Mouse (Mus musculus) intestine, embryonic 15.5 days (tissue): ENCODE data around the gene Hist1h3g. TPM values are rescaled to one million over a fixed set of nuclear protein-coding genes. Genes with fewer than 3 reads are reported as not detected.

Experiments used
- ATAC-seq: fragments of 200-750 bp; cut with Nextera tagmentation; 2 replicates; pipeline ENCODE4 v1.8.0; 2017; ENCODE audit warnings: moderate TSS enrichment, moderate library complexity
- H3K27ac ChIP-seq: fragments of 300-500 bp; sonication (generic); 2 replicates; pipeline ENCODE4 v1.5.1; 2015; ENCODE audit warnings: mild to moderate bottlenecking, inconsistent platforms
- H3K27me3 ChIP-seq: fragments of 300-500 bp; sonication (generic); replicated peaks from 2 replicates; pipeline ENCODE4 v1.6.1; 2015; ENCODE audit warnings: inconsistent platforms
- H3K36me3 ChIP-seq: fragments of 300-500 bp; sonication (generic); 2 replicates; pipeline ENCODE4 v1.6.1; 2015; ENCODE audit warnings: inconsistent platforms
- H3K4me1 ChIP-seq: fragments of 300-500 bp; sonication (generic); replicated peaks from 2 replicates; pipeline ENCODE4 v1.6.1; 2015; ENCODE audit warnings: inconsistent platforms
- H3K4me2 ChIP-seq: fragments of 300-500 bp; sonication (generic); replicated peaks from 2 replicates; pipeline ENCODE4 v1.6.1; 2015; ENCODE audit warnings: mild to moderate bottlenecking, inconsistent platforms
- H3K4me3 ChIP-seq: fragments of 300-500 bp; sonication (generic); replicated peaks from 2 replicates; pipeline ENCODE4 v1.5.1; 2015; ENCODE audit warnings: inconsistent platforms
- H3K9ac ChIP-seq: fragments of 300-500 bp; sonication (generic); 2 replicates; pipeline ENCODE4 v1.6.1; 2015; ENCODE audit warnings: inconsistent platforms
- H3K9me3 ChIP-seq: fragments of 300-500 bp; sonication (generic); 2 replicates; pipeline ENCODE4 v1.6.1; 2016; ENCODE audit warnings: inconsistent platforms
- WGBS: fragments of 180-500 bp; shearing (Covaris S2); methylation state at CpG from one replicate; pipeline ENCODE4 v1.1.7; 2015; 5-methylcytosine and 5-hydroxymethylcytosine counted together
- polyA plus RNA-seq: library from polyadenylated mRNA; unstranded; fragments of >200 nt; fragmentation: Nextera tagmentation; extraction: Ambion mirVana; gene quantifications from 2 replicates; pipeline ENCODE4 v1.2.1, GENCODE M21; 2015

The Hist1h3g gene
- polyA plus RNA-seq, 1 experiment from 2014 or later = 6.2 TPM

- Histone ChIP-seq H3K27me3 (no peaks in the 10 kb centered on the region), H3K36me3 (no peaks in the 10 kb centered on the region), H3K9ac (no peak overlapping the region), H3K9me3 (no peaks in the 10 kb centered on the region), H3K4me1 (peaks cover 4% of the 10 kb centered on the region; the same call in 1 of the 2 replicates), H3K4me2 (peak overlapping the region; percentile 39; the same call in 1 of the 2 replicates), H3K27ac (no peak overlapping the region), H3K4me3 (no peak overlapping the region)
- 38% methylated on average over 9 of the region's 9 CpGs for WGBS
- no peak for ATAC-seq
These were observed 33.1 kb upstream of the Hist1h3g start for GRCm38 (mm10) chr13:23502031-23502567.

DNA sequence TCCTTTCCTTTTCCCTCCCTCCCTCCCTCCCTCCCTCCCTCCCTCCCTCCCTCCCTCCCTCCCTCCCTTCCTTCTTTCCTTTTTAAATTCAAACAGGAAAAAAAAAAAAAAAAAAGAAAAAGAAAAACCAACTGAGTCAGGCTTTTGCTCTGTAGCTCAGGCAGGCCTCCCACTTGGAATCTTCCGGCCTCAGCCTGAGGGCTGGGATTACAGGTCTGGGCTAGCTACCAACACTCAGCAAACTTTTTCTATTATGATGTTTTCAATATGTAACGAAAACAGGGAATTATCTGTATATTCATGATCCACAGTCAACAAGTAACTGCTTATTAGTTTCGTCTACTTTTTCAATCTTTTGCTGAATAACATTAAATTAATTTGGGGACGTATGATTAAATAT is 32.3 kb upstream of the Hist1h3g start:
- Histone ChIP-seq H3K27ac (no peak overlapping the region), H3K4me2 (no peak overlapping the region), H3K36me3 (no peaks in the 10 kb centered on the region), H3K9ac (no peak overlapping the region), H3K4me1 (peaks cover 4% of the 10 kb centered on the region; the same call in 1 of the 2 replicates), H3K9me3 (no peaks in the 10 kb centered on the region), H3K27me3 (no peaks in the 10 kb centered on the region), H3K4me3 (no peak overlapping the region)
- WGBS = 64% methylated on average over 4 of the region's 4 CpGs
- no peak for ATAC-seq

DNA sequence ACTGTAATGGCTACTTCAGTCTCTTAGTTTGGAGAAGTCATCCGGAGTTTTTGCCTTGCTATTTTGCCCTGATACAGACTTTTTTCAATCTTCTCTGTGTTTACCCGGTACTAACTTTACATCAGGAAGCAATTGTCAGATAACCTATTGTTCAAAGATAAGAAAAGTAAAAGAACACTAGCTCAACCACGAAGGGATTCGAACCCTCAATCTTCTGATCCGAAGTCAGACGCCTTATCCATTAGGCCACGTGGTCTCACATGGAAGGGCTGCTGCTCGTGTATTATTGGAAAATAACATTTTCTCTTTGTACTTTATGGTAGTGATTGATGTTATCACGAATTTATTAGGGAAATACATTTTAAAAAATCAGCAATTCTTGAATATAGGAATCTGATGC is 31.4 kb upstream of the Hist1h3g start:
- no peak overlapping the region for H3K4me3 ChIP-seq
- H3K4me1 ChIP-seq = peaks cover 4% of the 10 kb centered on the region; the same call in 1 of the 2 replicates

GRCm38 (mm10) chr13:23505662-23506345 is 29.4 kb upstream of the Hist1h3g start:
- Histone ChIP-seq H3K4me2 (peak overlapping the region; percentile 57), H3K4me1 (peaks cover 10% of the 10 kb centered on the region), H3K27me3 (no peaks in the 10 kb centered on the region), H3K9me3 (no peaks in the 10 kb centered on the region), H3K27ac (no peak overlapping the region), H3K36me3 (no peaks in the 10 kb centered on the region), H3K4me3 (peak overlapping the region; percentile 26), H3K9ac (peak overlapping the region; percentile 34)
- WGBS = 20% methylated on average over 14 of the region's 14 CpGs
- ATAC-seq = no peak

More for the DNA sequence above, 31.4 kb upstream of the Hist1h3g start:
- no peak; the same call in 1 of the 2 replicates for ATAC-seq
- Histone ChIP-seq H3K9ac (no peak overlapping the region), H3K27me3 (no peaks in the 10 kb centered on the region), H3K27ac (no peak overlapping the region), H3K9me3 (no peaks in the 10 kb centered on the region), H3K36me3 (no peaks in the 10 kb centered on the region), H3K4me2 (0 out of 2 replicates have a peak overlapping the region, but pooled peaks have one; percentile 17)
- WGBS = 6% methylated on average over 9 of the region's 9 CpGs

DNA sequence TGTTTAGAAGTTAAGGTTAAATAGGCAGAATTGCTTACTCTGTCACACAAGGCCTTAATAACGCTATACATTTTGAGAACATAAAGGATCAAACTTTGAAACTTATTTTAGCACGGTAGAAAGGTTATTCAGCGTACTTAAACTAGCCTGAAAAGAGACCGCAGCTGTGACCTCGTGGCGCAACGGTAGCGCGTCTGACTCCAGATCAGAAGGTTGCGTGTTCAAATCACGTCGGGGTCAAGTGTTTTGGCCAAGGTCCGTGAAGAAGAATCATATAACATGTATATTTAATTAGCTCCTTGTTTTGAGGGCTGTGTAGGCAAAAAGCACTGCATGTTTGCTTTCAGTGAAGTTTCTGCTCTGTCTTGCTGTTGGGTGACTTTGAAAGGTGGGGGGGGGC is 28.9 kb upstream of the Hist1h3g start:
- peak; percentile 24; the same call in 1 of the 2 replicates for ATAC-seq
- WGBS = 18% methylated on average over 13 of the region's 13 CpGs

DNA sequence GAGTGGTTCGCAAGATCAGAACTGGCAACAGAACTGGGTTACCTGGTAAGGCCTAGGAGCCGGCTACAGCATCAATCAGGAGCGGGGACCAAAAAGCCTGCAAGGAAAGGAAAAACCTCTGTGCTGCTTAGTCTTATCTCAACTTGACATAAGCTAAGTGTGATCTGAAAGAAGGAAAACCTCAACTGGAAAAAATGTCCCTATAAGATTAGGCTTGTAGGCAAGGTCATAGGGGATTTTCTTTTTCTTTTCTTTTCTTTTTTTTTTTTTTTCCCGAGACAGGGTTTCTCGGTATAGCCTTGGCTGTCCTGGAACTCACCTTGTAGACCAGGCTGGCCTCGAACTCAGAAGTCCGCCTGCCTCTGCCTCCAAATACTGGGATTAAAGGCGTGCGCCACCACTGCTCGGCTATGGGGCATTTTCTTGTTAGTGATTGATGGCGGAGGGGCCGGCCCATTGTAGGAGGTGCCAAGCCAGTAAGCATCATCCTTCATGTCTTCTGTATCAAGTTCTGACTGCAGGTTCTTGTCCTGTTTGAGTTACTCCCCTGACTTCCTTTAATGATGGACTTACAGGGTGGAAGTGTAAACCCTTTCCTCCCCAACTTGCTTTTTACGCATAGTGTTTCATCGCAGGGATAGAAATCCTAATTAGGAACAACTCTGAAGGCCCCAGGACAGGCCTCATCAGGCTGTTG is 28.3 kb upstream of the Hist1h3g start:
- Histone ChIP-seq H3K9me3 (no peaks in the 10 kb centered on the region), H3K4me2 (peak overlapping the region; percentile 39), H3K9ac (no peak overlapping the region), H3K27me3 (no peaks in the 10 kb centered on the region), H3K4me3 (no peak overlapping the region), H3K4me1 (peaks cover 10% of the 10 kb centered on the region), H3K36me3 (no peaks in the 10 kb centered on the region), H3K27ac (no peak overlapping the region)
- ATAC-seq = no peak
- 45% methylated on average over 14 of the region's 14 CpGs for WGBS

More for the DNA sequence above, 28.9 kb upstream of the Hist1h3g start:
- Histone ChIP-seq H3K27ac (no peak overlapping the region), H3K27me3 (no peaks in the 10 kb centered on the region), H3K4me2 (peak overlapping the region; percentile 57), H3K9ac (no peak overlapping the region), H3K9me3 (no peaks in the 10 kb centered on the region), H3K4me3 (peak overlapping the region; percentile 26; the same call in 1 of the 2 replicates), H3K36me3 (no peaks in the 10 kb centered on the region), H3K4me1 (peaks cover 10% of the 10 kb centered on the region)

GRCm38 (mm10) chr13:23510127-23510526 is 25.1 kb upstream of the Hist1h3g start:
- 23% methylated on average over 1 of the region's 1 CpGs for WGBS
- H3K27me3 ChIP-seq = no peaks in the 10 kb centered on the region
- no peaks in the 10 kb centered on the region for H3K36me3 ChIP-seq
- no peak overlapping the region for H3K27ac ChIP-seq
- H3K9me3 ChIP-seq = no peaks in the 10 kb centered on the region
- H3K4me2 ChIP-seq = no peak overlapping the region
- H3K9ac ChIP-seq = no peak overlapping the region
- peak; percentile 77 for ATAC-seq
- no peak overlapping the region for H3K4me3 ChIP-seq
- peaks cover 10% of the 10 kb centered on the region for H3K4me1 ChIP-seq

- H3K4me2 ChIP-seq = no peak overlapping the region
- 79% methylated on average over 1 of the region's 1 CpGs for WGBS
- no peaks in the 10 kb centered on the region for H3K36me3 ChIP-seq
- no peak overlapping the region for H3K27ac ChIP-seq
- ATAC-seq = no peak
- no peaks in the 10 kb centered on the region for H3K9me3 ChIP-seq
- H3K4me3 ChIP-seq = no peak overlapping the region
- peaks cover 9% of the 10 kb centered on the region; the same call in 1 of the 2 replicates for H3K4me1 ChIP-seq
- H3K27me3 ChIP-seq = no peaks in the 10 kb centered on the region
- H3K9ac ChIP-seq = no peak overlapping the region
These were observed 21.7 kb upstream of the Hist1h3g start for GRCm38 (mm10) chr13:23513517-23513916.

DNA sequence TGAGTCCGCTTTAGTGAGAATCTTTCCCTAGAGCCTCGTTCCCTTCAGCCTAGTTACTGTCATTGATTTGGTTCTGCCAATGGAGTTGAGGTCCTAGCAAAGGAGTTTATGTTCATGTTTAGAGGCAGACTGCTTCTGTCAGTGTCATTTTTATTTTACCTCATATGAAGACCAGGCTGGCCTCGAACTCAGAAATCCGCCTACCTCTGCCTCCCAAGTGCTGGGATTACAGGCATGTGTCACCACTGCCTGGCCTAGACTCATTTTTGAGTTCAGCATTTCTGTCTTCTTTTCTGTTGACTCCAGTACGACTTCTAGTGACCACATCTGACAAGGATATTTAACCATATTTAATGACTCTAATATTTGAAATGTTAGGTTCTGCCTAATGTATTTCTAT is 19.9 kb upstream of the Hist1h3g start:
- H3K9ac ChIP-seq = no peak overlapping the region
- WGBS = 82% methylated on average over 5 of the region's 5 CpGs
- H3K27ac ChIP-seq = no peak overlapping the region
- no peaks in the 10 kb centered on the region for H3K36me3 ChIP-seq
- no peak overlapping the region for H3K4me3 ChIP-seq
- H3K9me3 ChIP-seq = no peaks in the 10 kb centered on the region
- H3K4me1 ChIP-seq = peaks cover 6% of the 10 kb centered on the region; the same call in 1 of the 2 replicates
- H3K27me3 ChIP-seq = no peaks in the 10 kb centered on the region
- ATAC-seq = no peak
- H3K4me2 ChIP-seq = no peak overlapping the region

- 46% methylated on average over 15 of the region's 15 CpGs for WGBS
- H3K27me3 ChIP-seq = no peaks in the 10 kb centered on the region
- H3K4me2 ChIP-seq = peak overlapping the region; percentile 61
- H3K36me3 ChIP-seq = no peaks in the 10 kb centered on the region
- no peaks in the 10 kb centered on the region for H3K9me3 ChIP-seq
- no peak for ATAC-seq
- no peak overlapping the region for H3K27ac ChIP-seq
- peak overlapping the region; percentile 27 for H3K4me3 ChIP-seq
- H3K4me1 ChIP-seq = 0 out of 2 replicates have a peak, but pooled peaks cover 2% of the 10 kb centered on the region
- 0 out of 2 replicates have a peak overlapping the region, but pooled peaks have one; percentile 17 for H3K9ac ChIP-seq
These were observed 19.2 kb upstream of the Hist1h3g start for GRCm38 (mm10) chr13:23515826-23516620.

DNA sequence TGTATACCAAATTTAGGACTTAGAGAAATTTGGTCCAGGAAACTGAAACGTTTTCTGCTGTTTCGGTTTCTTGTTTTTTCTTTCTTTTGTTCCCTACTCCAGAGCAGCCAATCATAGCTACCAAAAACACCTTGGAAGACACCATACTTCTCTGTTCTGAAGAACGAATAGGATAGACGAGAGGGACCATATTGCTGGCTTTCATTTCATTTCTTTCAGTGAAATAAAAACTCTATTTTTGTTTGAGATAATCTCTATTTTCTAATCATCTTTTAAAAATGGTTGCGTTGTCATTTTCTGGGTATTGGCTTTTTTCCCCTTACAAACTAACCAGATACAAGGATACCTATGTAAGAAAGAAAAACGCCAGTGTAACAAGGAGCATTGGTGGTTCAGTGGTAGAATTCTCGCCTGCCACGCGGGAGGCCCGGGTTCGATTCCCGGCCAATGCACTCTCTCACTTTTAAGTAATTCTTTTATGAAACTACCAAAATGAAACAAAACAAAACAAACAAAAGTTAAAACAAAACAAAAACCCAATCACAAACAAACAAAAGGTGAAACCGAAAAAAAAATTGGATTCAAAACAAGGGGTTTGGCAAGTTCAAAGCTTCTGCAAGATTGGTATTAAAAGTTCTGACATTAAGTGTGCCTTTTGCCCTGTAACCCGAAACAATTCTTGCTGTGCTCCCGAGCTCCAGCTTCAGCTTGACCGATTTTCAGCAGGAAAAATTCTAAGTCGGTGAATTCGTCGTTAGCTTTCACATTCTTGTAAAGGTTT is 18.2 kb upstream of the Hist1h3g start:
- no peaks in the 10 kb centered on the region for H3K27me3 ChIP-seq
- peak; percentile 76 for ATAC-seq
- no peak overlapping the region for H3K27ac ChIP-seq
- peak overlapping the region; percentile 75 for H3K4me2 ChIP-seq
- no peaks in the 10 kb centered on the region for H3K36me3 ChIP-seq
- under 1% methylated on average over 19 of the region's 19 CpGs for WGBS
- H3K4me1 ChIP-seq = 0 out of 2 replicates have a peak, but pooled peaks cover 2% of the 10 kb centered on the region
- peak overlapping the region; percentile 45 for H3K4me3 ChIP-seq
- H3K9me3 ChIP-seq = no peaks in the 10 kb centered on the region
- H3K9ac ChIP-seq = 0 out of 2 replicates have a peak overlapping the region, but pooled peaks have one; percentile 33
